Mouse (Mus musculus) granulocyte monocyte progenitor cell, adult 5-6 weeks (primary cell): Measurements from ENCODE around the gene Tas1r1. TPM values are rescaled to one million over a fixed set of nuclear protein-coding genes. Genes with fewer than 3 reads are reported as not detected.

Experiments
- ATAC-seq: replicated peaks from 2 replicates; pipeline ENCODE4 v1.8.0; 2016; ENCODE audit warnings: mild to moderate bottlenecking, moderate TSS enrichment, inconsistent platforms; ENCODE audit not compliant: poor library complexity, severe bottlenecking
- total RNA-seq, 2 experiments: library from RNA; stranded (forward) in 1 of 2; stranded (reverse) in 1 of 2; fragments of 200-712, 200-1000 nt in 1 of 2; fragments of >200 nt in 1 of 2; fragmentation: Nextera tagmentation in 1 of 2; gene quantifications; 2 replicates each; pipeline ENCODE4 v1.2.3; 2014 to 2017

Tas1r1 gene
- total RNA-seq, 2 experiments from 2014 or later, result 2.6 to 3.2 TPM

GRCm38 (mm10) chr4:151994228-151995171, 43.9 kb downstream of the Tas1r1 start:
- no peak for ATAC-seq

GRCm38 (mm10) chr4:151993035-151993434, 45.3 kb downstream of the Tas1r1 start:
- no peak for ATAC-seq

- ATAC-seq, result no peak
Observed at GRCm38 (mm10) chr4:151992091-151992490, 46.3 kb downstream of the Tas1r1 start.

GRCm38 (mm10) chr4:151989110-151989488, 49.3 kb downstream of the Tas1r1 start:
- ATAC-seq, result peak; percentile 4; the same call in 1 of the 2 replicates

- ATAC-seq, result peak; percentile 82
Observed at GRCm38 (mm10) chr4:151988342-151989109, 49.8 kb downstream of the Tas1r1 start, which contains the start of gene Thap3. Thap3 (minus strand) TSS chr4:151988997.

- ATAC-seq, result no peak
Observed at GRCm38 (mm10) chr4:151988014-151988341, 50.4 kb downstream of the Tas1r1 start.

- ATAC-seq, result no peak
Observed at GRCm38 (mm10) chr4:151986650-151987049, 51.7 kb downstream of the Tas1r1 start.

GRCm38 (mm10) chr4:151985886-151986285, 52.5 kb downstream of the Tas1r1 start:
- ATAC-seq, result no peak

- no peak for ATAC-seq
Observed at GRCm38 (mm10) chr4:151983560-151983959, 54.8 kb downstream of the Tas1r1 start.

- ATAC-seq, result no peak
Observed at GRCm38 (mm10) chr4:151983043-151983442, 55.3 kb downstream of the Tas1r1 start.

- peak; percentile 84 for ATAC-seq
Observed at GRCm38 (mm10) chr4:151981363-151981762, 57.0 kb downstream of the Tas1r1 start.

GRCm38 (mm10) chr4:151980699-151981098, 57.7 kb downstream of the Tas1r1 start:
- no peak for ATAC-seq

Other genes starting within 250 kb of the Tas1r1 start
- gene Camta1, start 176.7 kb downstream of the Tas1r1 start, total RNA-seq (2014; fragmentation: Nextera tagmentation), result 35.5 and 75.7 TPM in 2 replicates
- gene Camta1, start 176.7 kb downstream of the Tas1r1 start, total RNA-seq (2017), result 18.5 and 31.9 TPM in 2 replicates
- 73.5 and 77.5 TPM in 2 replicates for gene Dnajc11, start 104.9 kb downstream of the Tas1r1 start, total RNA-seq (2014; fragmentation: Nextera tagmentation)
- 57.8 and 71.2 TPM in 2 replicates for gene Dnajc11, start 104.9 kb downstream of the Tas1r1 start, total RNA-seq (2017)
- gene Thap3, start 49.6 kb downstream of the Tas1r1 start, total RNA-seq (2014; fragmentation: Nextera tagmentation), result 10.4 and 14.0 TPM in 2 replicates
- gene Thap3, start 49.6 kb downstream of the Tas1r1 start, total RNA-seq (2017), result 4.9 and 10.8 TPM in 2 replicates
- gene Phf13, start 42.3 kb downstream of the Tas1r1 start, total RNA-seq (2014; fragmentation: Nextera tagmentation), result 1.4 and 5.7 TPM in 2 replicates
- 2.1 and 2.4 TPM in 2 replicates for gene Phf13, start 42.3 kb downstream of the Tas1r1 start, total RNA-seq (2017)
- 9.8 and 11.6 TPM in 2 replicates for gene Klhl21, start 29.8 kb downstream of the Tas1r1 start, total RNA-seq (2014; fragmentation: Nextera tagmentation)
- 4.3 and 6.3 TPM in 2 replicates for gene Klhl21, start 29.8 kb downstream of the Tas1r1 start, total RNA-seq (2017)
- gene Zbtb48, start 10.9 kb downstream of the Tas1r1 start, total RNA-seq (2014; fragmentation: Nextera tagmentation), result 9.2 and 15.7 TPM in 2 replicates
- gene Zbtb48, start 10.9 kb downstream of the Tas1r1 start, total RNA-seq (2017), result 5.2 and 10.3 TPM in 2 replicates
- 33.7 and 36.5 TPM in 2 replicates for gene Nol9, start 753 bp upstream of the Tas1r1 start, total RNA-seq (2014; fragmentation: Nextera tagmentation)
- 30.7 and 40.0 TPM in 2 replicates for gene Nol9, start 753 bp upstream of the Tas1r1 start, total RNA-seq (2017)
- gene Plekhg5, start 33.9 kb upstream of the Tas1r1 start, total RNA-seq (2014; fragmentation: Nextera tagmentation), result 0.34 and 7.6 TPM in 2 replicates
- gene Plekhg5, start 33.9 kb upstream of the Tas1r1 start, total RNA-seq (2017), result 1.8 and 2.2 TPM in 2 replicates
- not detected in 2 replicates for gene Tnfrsf25, start 77.4 kb upstream of the Tas1r1 start, total RNA-seq (2014; fragmentation: Nextera tagmentation)
- gene Tnfrsf25, start 77.4 kb upstream of the Tas1r1 start, total RNA-seq (2017), result 1.6 TPM in 1 of 2 replicates, not detected in the other
- 1.8 TPM in 1 of 2 replicates, not detected in the other for gene Espn, start 113.8 kb upstream of the Tas1r1 start, total RNA-seq (2014; fragmentation: Nextera tagmentation)
- 0.43 TPM in 1 of 2 replicates, not detected in the other for gene Espn, start 113.8 kb upstream of the Tas1r1 start, total RNA-seq (2017)
- not detected in 2 replicates for gene Hes2, start 120.3 kb upstream of the Tas1r1 start, total RNA-seq (2014; fragmentation: Nextera tagmentation)
- not detected in 2 replicates for gene Hes2, start 120.3 kb upstream of the Tas1r1 start, total RNA-seq (2017)
- 124 and 134 TPM in 2 replicates for gene Acot7, start 139.6 kb upstream of the Tas1r1 start, total RNA-seq (2014; fragmentation: Nextera tagmentation)
- gene Acot7, start 139.6 kb upstream of the Tas1r1 start, total RNA-seq (2017), result 79.4 and 89.5 TPM in 2 replicates
- gene Gpr153, start 235.7 kb upstream of the Tas1r1 start, total RNA-seq (2014; fragmentation: Nextera tagmentation), result not detected in 2 replicates
- not detected in 2 replicates for gene Gpr153, start 235.7 kb upstream of the Tas1r1 start, total RNA-seq (2017)